Mouse (Mus musculus) frontal cortex, adult 2 months (tissue): Measurements from ENCODE around the gene Olfml2b. TPM values are rescaled to one million over a fixed set of nuclear protein-coding genes. Genes with fewer than 3 reads are reported as not detected.
A peak's percentile ranks its signal among the peaks of the same experiment; 100 is the strongest.

ENCODE experiments used
- DNase-seq, 2 experiments: peaks; one replicate each; pipeline ENCODE4 v3.0.0; 2022; ENCODE audit warnings: low spot score in 1 of 2; ENCODE audit errors: extremely low spot score in 1 of 2
- polyA plus RNA-seq: library from polyadenylated mRNA; depleted of rRNA; stranded (reverse); fragments of >200 nt; gene quantifications from 2 replicates; pipeline ENCODE4 v1.2.3, GENCODE M21; 2012; rRNA removed

Gene Olfml2b
- 2.4 and 3.2 TPM in 2 replicates for polyA plus RNA-seq

DNA sequence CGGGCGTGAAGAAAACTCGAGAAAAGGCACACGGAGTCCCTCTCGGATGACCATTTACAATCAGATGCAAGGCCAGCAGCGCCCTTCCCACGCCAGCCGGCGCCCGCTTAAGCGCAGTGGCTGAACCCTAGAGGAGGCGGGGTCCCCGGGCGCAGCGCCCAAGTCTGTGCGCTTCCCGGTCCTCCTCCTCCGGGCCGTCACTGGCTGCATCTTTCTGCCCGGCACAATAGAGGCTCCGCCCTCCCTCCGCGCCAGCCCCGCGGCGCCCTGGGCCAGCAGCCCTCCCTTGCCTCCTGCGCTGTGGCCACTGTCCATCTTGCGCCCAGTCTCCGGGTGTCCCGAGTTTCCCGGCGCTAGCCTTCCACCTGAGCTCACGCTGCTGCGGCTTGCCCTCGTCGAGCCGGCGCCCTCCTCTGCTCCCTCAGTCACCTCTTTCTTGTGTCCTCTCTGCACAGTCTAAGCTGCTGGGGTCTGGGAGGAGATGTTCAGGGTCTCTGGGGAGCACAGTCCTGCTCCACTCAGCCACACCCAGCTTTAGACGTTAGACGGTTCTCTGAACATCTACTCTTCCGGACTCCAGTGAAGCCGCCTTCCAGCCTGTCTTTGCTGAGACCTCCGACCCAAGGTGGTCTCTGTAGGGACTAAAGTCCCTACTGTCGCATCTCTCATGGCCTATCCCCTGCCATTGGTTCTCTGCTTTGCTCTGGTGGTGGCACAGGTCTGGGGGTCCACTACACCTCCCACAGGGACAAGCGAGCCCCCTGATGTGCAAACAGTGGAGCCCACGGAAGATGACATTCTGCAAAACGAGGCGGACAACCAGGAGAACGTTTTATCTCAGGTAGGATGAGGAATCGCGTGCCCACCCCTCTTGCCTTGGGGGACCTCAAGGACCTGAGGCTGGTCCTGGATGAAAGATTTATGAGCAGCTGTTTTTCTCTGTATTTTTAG is at the start of gene Olfml2b:
Gene Olfml2b, plus strand, starts transcription at position 278 of the 951 bp plus-strand sequence.
- peak; percentile 42 to 81 for DNase-seq

DNA sequence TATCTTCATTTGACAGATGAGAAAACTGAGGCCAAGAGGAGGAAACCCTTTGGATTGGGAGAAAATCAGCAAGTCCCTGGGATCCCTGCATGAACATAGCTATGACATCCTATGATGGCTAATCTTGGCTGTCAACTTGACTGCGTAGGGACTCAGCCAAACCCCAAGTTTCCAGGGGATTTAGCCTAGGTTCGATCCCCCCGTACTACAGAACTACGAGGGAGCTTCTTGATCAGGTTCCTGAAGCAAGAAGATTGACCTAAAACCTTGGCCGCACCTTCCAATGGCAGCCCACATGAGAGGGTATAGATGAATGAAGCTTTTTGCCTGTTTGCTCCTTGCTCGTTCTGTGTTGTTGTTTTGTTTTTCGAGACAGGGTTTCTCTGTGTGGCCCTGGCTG is 49.8 kb upstream of the Olfml2b start:
- no peak for DNase-seq

DNA sequence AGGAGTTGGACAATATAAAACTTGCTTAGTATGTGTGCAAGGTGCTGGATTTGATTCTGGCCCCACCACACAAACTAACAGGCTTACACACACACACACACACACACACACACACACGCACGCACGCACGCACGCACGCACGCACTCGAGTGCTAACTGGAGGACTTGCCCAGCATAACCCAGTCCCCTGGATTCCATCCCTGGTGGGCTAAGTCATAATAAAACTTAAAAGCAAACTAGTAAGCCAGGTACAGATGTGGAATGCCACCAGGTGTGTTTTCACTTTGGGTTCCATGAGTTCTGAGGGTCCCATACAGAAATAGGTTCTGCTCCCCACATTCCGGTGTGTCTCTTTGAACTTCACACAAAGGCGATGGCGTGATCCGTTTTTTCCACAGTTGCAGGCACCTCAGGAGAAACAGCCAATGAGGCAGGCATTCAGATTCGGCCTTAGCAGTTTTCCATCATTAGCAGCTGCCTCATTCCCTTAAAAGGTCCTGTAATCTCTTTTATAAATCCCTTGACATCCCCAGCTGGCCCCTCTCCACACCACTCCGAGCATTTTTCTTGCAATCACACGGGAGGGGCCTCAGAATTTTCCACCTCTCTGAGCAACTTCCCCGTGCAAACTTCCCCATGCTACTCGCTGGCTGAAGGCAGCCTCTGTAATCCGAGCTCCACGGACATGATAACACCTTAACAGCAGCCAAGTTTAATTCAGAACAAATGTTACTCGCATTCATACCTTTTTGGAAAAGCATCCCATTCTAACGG is 38.9 kb upstream of the Olfml2b start:
- DNase-seq, result no peak

DNA sequence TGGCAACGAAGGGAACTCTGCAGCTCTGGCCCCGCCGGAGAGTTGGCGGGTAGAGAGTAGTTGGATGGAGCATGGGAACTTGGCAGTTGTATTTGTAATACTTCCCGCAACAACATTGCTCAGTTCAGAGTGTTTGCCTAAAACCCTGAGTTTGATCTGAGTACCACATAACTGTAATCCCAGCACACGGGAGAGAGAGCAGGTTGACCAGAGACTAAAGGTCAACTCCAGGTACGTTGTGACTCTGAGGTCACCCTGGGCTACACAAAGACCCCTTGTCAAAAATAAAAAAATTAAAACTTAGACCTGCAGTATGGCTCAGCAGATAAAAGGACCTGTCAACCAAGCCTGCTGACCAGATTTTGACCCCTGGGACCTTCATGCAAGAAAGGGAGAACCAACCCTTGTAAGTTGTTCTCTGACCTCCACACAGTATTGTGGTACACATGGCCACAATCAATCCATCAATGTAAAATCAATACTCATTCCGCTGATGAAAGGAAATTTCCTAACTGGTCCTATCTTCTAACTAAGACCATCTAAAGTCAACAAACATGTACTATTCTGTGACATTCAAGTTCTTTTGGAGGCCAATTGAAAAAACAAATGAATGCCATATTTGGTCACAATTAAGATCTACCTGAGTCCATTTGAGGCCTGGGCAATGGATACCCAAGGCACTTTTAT is 37.0 kb upstream of the Olfml2b start:
- DNase-seq, result no peak

DNA sequence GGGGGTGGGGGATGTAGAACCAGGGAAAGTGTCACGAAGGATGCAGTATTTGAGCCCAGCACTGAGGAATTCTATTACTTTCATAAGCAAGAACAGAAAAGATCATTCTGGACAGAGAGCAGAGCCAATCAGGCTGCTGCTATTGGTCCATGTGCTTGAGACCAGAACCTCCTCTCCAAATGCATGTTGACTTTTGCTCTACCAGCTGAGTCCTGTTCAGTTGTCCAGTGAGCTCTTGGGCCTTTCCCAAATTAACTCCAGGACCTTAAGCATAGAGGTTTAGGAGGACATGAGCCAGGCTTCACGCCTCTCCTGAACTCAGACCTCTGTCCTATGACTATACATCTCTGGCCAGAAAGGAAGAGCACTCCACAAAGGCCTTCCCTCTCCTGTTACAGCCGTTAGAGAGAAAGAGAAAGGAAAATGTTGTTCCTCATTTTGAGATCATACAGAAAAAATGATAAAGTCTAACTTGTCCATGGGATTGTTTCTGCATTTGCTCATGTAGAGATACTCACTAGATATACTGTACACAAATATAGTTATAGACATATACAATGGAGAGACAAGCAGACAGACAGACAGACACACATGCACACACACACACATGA is 35.8 kb upstream of the Olfml2b start:
- DNase-seq, result no peak

DNA sequence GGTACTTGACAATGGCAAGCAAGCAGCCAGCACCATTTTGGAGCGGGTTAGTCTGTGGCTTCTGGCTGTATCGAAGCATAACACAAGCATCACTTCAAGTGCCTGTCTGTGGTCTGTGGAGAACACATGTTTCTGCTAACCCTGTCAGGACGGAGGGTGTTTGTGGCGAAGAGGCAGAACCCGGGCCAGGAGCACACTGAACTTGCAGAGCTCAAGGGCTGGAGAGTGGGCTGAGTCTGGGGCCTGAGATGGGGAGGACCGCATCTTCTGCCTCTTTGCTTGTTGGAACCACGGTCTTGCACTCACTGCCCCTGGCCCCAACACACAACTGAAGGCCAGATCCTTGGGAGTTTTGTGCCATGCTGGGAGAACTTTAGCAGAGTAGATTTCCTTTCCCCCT is 34.5 kb upstream of the Olfml2b start:
- no peak for DNase-seq

DNA sequence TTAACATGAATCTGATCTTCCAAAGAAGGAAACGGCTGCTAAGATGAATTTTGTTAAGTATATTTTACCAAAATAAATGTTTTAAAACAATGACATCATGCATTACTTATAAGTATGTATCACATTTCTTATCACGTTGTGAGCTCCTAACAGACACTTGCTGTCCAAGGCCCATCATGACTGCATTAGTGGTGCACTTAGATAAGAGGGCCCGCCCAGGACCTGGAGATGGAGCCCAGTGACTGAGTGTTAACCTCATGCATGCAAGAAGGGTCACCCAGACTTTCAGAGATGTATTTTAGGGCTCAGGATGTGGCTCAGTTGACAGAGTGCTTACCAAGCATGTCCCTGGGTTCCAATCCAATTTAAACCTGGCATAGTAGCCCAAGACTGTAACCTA is 34.0 kb upstream of the Olfml2b start:
- DNase-seq, result no peak

DNA sequence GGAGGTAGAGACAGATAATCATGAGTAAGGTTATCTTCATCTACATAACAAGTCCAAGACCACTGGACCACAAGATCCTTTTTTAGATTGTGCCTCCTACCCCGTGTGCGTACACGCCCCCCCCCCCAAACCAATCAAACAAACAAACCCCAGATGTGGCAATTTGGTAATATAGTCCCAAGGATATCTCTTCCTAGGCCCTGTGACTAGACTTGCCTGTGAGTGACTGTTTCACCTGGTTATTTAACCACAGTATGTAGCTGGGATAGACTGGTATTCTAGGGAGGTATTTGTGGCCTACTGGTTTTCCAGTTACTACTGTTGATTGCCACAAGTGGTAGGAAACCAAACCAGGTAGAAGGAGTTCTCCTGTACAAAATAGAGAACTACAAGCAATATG is 33.6 kb upstream of the Olfml2b start:
- DNase-seq, result no peak

DNA sequence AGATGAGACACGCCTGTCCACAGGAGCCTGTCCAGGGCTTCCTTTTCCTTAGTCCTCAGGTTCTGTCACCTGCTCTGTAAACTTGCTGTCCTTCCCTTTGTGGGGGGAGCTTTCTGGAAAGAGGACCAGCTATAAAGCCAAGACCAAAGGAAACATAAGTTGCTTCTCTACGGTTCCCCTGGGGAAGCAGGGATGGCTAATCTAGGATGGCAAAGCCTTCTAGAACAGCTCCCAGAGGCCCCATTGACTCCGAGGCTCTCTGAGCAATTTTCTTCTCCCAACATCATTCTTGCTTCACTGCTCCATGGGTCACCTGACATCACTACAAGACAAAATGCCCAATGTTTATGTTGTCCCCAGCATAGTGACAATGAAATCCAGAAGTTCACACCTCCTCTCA is 32.7 kb upstream of the Olfml2b start:
- no peak for DNase-seq

DNA sequence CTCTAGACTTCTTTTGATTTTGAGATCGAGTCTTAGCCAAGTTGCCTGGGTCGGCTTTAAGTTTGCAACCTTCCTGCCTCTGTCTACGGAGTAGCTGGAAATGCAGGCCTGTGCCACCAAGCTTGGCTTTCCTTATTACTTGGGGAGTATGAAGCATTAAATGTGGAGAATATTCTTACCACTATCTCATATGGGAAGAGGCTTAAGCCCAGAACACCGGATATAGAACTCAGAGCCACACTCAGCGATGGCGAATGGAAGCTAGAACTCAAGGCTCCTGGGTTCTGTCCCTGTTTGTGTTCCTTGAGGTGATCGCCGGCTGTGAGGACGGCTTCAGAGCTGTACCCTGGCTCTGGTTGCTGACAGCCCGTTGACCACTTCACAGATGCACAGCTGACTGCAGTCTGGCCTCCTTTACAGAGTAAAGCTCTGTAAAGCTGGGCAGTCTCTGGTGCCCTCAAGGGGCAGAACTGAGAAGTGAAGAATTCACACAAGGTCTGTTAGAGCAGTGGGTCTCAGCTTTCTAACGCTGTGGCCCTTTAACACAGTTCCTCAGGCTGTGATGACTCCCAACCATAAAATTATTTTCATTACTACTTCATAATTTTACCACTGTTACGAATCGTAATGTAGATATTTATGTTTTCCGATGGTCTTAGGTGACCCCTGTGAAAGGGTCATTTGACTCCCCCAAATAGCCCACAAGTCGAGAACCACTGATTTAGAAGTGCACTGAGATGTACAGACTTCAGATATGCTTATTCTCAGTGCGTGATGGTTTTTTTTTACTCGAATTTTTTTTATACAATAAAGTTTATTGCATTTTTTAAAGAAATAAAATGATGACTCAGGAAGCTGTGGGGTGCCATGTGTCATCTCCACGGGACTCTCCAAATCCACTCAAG is 31.1 kb upstream of the Olfml2b start:
- peak; percentile 35 to 86 for DNase-seq

DNA sequence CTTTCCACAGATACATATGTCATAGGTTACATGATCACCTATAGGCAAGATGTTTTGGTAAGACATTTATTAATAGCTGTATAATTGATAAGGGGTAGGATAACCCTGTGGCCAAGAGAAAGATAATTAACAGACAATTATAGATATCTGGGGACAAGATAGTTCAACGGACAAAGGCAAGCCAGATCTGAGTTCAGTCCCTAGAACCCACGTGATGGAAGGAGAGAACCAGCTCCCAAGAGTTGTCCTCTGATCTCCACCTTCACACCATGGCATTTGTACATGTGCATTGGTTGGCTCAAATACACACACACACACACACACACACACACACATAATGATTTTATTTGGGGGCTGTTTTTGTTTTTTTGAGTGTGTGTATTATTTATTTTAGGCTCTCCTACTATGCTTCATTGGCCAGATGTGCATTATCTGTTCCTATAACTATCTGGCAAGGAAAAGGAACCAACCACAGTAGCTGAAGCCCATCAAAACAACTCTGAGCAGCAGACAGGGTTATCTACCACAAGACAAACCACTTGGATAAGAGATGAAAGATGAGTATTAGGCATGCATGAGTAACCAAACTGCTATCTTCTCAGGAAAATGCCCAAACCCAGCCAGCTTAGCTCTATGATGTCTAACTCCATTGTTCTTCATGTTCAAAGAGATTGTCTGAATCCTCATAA is 24.5 kb upstream of the Olfml2b start:
- DNase-seq, result no peak

DNA sequence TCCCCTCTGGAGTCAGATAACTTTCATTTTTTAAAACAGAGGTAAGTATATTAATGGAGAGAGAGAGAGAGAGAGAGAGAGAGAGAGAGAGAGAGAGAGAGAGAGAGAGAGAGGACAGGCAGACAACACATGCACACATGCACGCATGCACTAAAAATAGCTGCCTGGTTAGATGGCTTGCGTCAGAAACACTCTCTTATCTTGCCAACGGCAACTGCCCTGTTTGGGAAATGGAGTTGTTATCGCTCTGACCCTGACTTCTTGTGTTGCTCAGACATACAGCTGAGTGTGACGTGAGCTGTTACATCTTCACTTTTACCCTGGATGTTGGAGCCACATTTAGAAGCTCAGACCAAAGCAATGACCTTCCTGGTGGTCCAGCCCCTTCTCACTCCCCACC is 21.4 kb upstream of the Olfml2b start:
- no peak for DNase-seq

DNA sequence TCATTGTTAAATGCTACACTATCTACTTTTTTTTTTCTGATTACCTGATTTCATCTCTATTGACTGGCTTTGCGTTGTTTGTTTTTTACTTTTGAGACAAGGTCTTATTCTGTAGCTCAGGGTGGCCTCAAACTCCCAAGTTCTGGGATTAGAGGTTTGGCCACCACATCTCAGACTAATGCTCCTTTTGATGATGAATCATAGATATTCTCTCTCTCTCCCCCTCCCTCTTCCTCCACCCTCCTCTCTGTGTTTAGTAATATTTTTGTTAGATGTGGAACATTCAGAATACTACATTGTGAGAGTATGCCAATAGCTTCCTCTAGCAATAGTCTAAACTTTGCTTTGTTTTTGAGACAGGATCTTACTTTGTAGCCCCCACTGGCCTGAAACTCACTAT is 20.9 kb upstream of the Olfml2b start:
- DNase-seq, result no peak

DNA sequence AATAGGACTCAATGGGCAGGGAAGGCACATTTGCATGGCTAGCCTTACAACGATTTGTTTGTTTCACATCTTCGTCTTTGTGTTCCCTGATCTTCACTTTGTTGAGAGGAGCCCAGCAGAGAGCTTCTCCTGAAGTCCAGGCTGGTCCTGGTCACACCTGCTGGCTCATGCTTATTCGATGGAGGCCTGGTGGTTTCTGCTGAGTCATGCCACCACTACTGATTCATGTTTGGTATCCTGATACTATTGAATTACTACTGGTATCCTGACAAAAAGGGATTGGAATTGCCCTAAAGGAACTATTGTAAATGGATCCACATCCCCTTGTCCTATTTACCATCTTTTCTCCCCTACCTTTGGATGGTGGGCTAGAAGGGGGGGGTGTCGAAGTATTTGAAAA is 13.8 kb upstream of the Olfml2b start:
- no peak for DNase-seq

DNA sequence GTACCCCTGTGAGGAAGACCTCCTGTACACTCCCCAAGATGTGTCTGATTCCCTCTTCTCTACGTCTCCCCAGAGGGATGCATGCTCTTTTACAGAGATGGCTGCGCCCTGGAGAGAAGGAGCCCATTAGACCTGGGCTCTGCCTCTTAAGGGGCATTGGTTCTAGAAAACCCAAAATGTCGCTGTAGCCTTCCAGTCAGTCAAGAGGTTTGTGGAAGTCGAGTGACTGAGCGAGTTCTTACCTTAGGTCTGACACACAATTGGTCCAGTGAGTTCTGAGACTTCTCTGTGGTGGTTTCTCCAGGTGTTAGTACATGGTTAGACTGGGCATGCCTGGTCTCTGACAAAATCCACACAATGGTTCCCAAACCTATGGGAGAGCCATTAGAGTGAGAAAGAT is 12.8 kb upstream of the Olfml2b start:
- DNase-seq, result no peak

DNA sequence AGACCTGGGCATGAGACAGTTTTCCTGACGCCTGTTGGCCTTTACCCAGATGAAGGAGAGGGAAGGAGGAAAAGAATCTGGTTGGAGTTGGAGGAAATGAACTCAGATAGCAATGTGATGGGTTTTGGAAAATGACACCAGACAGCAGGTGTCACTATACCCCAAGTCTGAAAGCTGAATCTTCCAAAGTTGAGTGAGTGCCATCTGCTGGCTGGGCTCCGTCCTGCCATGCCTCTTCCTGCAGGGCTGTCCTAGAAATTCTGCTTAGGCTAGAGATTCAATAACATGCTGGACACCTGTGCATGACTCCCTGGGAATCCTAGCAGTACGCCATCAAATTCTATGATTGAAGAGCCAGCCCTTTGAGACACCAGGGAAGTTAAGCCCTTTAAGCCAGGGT is 11.9 kb upstream of the Olfml2b start:
- peak; percentile 58 to 92 for DNase-seq

DNA sequence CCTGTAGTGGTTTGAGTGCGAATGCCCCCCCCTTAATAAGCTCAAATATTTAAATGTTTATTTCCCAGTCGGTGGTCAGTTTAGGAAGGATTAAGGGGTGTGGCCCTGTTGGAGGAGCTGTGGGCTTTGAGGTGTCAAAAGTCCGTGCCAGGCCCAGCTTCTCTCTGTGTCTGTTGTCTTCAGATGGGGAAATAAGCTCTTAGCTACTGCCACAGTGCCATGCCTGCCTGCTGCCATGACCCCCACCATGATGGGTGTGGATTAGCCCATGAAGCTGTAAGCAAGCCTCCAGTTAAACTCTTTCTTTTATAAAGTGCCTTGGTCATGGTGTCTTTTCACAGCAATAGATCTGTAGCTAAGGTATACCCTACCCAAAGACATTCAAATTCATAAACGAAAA is 11.5 kb upstream of the Olfml2b start:
- DNase-seq, result no peak

DNA sequence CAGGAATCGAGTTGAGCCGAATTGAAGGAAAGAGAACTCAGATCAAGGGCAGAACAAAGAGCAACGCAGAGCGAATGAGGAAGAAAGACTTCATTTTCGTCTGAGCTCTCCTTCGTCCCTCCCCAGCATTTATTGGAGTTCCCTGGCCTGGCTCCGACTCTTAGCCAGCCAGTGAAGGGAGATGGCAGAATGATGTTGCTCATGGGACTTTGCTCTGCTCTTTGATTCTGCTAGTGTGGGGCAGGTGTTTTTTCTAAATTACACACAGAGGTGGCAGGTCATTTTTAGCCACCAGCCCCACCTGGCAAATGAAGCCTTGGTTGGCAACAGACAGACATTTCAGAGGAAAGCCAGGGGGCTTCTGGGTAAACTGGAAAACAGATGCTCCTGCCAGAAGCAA is 5.4 kb upstream of the Olfml2b start:
- no peak for DNase-seq
